Mouse (Mus musculus) mouse trophoblast stem cell (cell line): ENCODE measurements at regions not wholly inside any gene's neighbourhood (a gene's known extent, or its start where the extent isn't known, plus 50 kb on each side); places are given as distances from the start of the nearest gene placed in this dataset.

Experiments
- in situ Hi-C, 2 experiments: fragments of 300-500 bp; cut with MseI, MboI; formaldehyde crosslinking; loops; 2 replicates in 1 of 2; 3 replicates in 1 of 2; pipeline ENCODE4 v1.15.1; 2025

DNA sequence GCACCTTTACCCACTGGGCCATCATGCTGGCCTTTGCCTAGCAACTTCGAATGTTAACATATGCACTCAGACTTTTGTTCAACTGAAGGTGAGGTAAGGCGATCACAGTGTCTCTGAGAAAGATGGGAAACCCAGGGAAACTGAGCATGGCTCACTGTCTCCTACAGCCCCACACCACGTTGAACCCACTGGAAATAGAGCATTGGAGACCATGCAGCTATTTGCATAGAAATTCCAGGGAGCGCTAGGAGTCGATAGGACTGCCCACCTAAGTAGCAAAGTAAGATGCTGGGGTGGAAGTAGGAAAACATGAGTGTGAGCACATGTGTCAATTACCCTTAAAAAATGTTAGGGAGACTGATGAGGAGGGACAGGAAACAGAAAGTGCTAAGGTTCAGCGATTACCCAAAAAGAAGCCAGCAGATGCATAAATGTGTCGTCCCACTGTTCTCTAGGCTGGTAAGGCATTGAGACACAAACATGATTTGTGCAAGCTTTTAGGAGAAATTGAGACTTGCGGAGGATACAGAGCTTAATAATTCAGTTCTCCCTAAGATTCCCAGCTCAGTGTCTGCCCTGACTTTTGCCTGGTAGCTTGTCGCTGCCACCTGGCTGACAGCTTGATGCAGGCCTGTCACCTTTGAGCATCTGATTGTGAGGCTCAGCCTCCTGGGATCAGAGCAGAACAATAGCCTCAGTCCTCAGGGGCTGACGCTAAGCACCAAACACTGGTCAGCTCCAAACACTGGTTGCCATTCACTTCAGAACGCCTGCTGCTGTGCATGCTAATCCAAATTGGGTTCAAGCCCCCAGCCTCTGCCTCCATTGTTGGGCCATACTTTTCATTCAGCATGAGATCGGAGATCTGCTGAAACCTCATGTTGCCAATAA, 183.7 kb upstream of the Rgma start:
- in situ Hi-C loops = no loop called here

DNA sequence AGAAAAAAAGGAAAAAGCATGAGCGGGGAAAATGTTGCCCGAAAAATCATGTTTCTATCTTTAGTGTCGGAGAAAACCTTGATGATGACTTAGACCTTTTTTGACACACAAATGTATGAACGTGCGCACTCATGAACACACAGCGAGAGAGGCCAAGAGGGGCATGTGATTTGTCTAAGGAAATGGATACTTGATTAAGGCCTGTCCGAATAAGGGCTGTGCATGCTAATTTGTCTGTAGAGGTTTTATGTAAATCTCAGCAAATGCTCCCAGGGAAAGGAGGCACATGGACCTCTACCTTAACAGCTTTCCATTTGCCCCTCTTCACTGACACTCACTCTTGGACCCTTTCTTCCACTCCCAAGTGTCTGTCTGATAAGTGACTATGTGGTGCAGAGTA, 182.5 kb upstream of the Rgma start:
- in situ Hi-C loops = no loop called here

DNA sequence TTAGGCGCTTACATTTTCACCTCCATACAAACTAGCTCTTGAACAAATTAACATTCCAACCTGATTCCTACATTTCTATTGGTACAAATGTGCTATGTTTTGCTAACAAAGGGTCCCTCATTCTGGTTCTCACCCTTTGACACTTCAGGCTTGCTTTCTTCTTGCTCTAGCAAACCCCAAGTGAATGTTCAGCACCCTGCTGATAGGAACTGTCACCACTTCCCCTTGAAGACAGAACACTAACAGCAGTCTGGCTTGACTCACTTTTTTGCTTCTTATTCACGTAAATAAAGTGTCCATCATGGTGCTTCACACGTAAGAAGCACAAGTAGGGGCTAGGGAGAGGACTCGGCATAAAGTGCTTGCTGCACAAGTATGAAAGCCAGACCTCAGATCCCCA, 180.0 kb upstream of the Rgma start:
- in situ Hi-C loops = no loop called here

DNA sequence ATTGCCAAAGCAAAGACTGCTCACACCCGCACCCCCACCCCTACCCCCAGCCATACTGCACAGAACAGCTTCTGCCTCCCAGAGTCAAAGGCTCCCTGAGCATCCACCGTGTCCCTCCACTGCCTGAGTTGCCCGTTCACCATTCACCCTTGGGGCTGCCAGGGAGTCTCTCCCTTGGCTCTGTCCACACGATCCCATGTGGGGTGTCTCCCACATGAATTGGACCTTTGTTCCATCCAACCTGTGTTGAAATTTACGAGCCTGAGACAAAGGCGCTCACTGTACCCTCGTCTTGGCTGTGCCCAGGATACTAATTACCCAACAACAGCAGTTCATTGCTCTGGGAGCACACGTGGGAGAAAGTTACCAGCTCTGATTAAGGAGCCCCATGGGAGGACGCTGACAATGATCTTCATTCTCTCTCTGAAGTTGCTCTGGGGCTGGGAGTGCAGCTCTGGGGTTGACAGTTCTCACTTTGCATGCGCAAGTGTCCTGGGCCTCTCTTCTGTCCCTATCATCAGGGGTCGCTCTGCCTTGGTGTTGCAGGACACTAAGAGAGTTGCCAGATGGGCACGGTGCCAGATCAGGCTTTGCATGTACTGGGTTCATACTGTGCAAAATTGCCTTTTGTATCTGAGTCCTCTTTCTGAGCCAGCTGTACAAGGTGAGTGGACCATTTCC, 178.3 kb upstream of the Rgma start:
- in situ Hi-C loops = no loop called here

DNA sequence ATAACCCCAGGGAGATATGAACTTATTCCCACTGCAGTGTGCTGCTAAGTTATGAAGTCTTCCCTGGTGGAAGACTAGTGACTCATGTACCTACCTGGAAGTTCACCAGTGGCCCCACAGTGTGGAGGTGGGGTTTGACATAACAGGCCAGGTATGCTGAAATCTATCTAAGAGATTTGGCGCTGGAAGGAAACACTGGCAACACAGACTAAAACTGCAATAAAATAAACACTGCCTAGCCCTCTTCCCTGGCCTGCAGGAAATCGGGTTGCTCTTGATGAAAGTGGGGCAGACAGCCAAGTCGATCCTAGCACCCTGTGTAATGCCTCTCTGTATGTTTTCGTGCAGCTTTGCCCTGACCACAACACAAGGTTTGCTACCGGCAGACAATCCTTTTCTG, 177.2 kb upstream of the Rgma start:
- in situ Hi-C loops = no loop called here

DNA sequence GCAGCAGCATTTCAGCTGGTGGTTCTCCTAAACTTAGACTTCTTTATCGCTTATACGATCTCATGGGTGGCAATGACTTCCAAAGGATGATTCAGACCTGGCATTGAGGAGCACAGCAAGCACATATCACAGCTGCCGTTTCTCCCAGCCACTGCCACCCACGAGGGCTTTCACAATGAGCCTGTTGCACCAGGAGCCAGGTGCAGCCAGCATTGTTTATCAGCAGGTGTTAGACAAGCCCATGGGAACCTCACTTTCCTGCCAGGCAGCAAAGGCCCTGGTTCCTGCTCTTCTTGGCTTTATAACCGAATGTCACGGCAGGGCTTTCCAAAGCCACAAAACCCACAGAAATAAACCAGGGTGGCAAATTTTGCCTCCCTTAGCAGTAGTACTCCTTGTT, 175.3 kb upstream of the Rgma start:
- in situ Hi-C loops = no loop called here

DNA sequence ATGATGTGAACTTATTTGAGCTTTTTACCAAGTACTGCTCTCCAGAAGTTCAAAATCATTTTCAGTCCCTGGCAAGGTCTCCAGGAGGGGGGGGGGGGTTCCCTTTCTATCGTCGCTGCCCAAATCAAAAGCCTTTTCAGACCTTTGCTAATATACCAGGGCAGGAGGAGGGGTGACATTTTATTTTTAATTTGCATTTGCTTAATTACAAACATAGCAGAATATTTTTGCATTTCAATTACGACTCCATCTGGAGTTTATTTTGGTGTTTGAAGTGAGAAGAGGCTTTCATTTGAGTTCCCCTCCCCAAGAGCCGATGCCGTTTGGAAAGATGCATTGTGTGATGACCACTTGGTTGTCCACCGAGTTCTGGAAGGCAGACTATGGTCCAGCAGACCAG, 174.0 kb upstream of the Rgma start:
- in situ Hi-C loops = no loop called here

DNA sequence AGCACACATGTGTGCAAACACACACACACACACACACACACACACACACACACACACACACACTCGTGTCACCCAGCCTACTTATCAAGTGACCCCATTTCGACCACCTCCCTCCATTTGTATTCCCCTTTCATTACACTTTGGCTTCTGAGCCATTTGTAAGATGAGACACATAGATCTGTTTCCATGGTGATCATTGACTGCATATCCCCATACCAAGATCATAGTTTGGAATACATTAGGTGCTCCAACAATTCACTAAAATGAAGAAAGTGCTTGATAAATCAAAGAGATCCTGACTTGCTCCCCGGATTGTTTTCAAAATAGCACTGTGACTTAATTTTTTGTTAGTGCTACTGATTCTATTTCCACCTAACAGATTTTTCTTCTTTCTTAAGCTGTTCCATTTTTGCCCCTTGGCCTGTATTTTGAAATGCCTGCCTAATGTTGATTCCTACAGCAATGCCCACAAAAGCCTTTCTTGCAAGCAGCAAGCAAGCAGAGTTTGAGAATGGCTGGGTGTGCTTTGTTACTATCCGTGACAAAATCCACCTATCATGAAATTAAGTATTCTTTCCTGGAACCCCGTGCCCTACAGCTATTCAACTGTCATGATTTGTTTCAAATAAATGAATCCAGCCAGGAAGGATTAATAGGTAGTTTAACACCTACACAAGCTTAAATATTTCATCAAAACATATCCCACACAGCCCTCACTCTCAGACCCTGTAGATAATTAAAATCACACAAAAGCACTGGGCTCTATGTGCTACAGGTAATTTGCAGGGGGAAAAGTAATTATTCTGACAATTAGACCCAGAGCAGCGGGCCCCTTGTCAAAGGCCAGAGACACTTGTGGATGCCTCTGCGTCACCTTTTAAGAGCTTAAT, 168.1 kb upstream of the Rgma start:
- in situ Hi-C loops = no loop called here

DNA sequence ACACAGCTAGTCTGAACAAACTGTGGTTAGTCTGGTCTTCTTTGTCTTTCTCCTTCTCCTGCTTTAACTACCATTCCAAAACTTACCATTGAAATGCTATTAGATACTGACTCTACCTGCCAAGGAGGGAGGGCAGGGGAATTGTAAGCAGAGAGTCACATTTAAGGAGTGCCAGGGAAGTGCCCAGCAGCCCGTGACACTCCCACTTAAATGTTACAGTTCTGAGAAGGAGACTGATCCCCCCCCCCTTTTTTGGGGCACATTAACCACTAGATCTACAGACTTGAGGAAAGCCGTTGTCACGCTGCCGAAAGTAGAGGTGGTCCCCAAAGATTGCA, 166.9 kb upstream of the Rgma start:
- in situ Hi-C loops = no loop called here

DNA sequence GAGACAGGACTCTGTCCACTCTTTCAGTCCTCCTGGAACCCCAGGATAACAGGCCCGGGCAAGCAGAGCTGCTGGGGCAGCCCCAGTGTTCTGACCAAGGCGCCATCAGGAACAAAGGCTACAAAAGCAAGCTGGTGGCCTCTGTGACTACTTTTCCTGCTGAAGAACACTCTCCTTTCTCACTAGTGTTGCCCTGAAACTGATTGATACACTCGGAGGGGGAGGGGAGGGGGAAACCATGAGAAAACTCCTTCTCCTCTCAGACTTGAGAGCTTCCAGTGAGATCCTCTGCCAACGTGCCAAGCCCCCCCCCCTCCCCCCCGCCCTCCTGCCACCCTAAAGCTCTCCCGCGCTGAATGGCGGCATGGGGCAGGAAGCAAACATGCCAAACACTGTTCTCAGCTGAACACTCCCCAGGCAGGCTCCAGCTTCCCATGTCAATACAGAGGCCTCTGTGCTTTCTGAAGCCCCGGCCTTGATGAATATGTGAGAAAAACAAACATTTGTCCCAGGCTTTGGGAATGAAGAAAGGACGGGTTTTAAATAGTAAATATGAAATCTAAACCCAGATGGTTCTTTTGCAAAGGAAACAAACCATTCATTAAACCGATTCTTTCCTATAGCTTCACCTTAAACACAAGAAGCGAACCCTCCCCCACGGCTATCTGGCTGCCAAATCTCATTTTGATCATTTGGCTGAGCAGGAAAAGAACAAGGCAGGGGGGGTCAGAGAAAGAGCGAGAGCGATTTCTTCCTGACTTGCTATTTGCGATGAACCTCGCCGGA, 166.3 kb upstream of the Rgma start:
- in situ Hi-C loops = no loop called here

DNA sequence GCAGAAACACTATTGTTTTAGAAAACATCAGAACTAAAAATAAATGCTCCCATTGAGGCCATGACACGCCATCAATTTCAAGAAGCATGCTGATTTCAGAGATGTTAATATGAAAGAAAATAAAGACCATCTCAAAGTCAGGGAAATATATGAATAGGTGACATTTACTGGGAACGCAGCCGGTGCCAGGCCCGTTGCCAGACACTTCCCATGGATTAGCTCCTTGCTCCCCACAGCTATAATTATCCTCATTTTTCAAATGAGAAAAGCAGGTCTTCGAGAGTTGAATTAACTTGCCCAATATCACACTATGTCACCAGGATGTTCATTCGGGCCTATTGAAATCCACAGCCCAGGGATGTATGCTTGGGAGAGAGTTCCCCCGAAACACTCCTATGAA, 165.2 kb upstream of the Rgma start:
- in situ Hi-C loops = no loop called here

DNA sequence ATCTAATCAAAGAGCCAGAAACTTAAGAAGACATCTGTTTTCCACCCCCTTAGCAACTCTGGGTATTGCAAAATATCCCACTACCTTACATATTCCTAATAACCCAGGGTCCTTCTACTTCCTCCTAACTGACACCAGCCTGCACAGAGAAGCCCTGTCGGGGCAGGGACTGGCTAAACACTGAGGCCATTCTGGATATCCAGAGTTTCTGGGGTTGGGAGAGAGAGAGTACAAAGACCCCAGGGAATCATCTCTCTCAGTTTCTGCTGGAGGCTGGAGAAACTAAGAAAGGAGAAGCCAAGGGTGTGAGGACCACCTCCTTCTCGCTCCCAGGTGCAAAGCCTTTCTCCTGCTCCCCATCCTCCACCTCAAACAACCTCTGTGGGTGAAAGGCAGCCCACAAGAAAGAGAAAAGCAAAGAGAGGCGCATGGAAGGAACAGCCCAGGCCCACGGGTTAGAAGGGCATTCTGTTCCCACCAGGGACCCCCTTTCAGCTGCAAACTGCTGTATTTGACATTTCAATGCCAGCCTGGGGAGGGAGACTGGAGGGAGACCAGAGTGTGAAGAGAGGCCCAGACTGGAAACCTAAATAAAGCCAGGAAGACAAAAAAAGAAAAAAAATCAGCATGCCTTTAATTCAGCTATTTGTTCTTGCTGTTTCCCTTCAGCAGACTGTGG, 152.9 kb upstream of the Rgma start:
- in situ Hi-C loops = no loop called here

DNA sequence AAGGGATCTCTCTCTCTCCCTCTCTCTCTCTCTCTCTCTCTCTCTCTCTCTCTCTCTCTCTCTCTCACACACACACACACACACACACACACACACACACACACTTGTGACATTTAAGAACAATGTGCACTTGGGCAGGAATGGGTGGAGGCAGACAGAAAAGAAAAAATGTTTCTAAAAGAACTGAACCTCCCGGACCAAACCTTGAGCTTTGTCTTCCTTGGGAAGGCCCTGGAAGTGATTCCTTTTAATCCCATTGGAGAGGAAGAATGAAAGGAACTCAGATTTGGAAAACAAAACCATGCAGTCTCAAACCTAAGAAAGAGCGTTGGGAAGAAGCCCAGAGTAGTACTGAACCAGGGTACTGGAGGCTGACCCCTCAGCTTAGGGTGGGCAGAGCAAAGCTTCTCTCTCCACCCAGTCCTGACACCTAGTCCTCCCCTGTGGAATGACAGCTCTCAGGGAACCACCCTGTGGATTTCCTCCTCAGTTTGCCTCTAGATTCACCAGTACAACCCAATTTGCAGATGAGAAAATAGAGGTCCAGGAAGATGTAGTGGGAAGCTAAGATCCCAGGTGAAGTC, 152.3 kb upstream of the Rgma start:
- in situ Hi-C loops = no loop called here

DNA sequence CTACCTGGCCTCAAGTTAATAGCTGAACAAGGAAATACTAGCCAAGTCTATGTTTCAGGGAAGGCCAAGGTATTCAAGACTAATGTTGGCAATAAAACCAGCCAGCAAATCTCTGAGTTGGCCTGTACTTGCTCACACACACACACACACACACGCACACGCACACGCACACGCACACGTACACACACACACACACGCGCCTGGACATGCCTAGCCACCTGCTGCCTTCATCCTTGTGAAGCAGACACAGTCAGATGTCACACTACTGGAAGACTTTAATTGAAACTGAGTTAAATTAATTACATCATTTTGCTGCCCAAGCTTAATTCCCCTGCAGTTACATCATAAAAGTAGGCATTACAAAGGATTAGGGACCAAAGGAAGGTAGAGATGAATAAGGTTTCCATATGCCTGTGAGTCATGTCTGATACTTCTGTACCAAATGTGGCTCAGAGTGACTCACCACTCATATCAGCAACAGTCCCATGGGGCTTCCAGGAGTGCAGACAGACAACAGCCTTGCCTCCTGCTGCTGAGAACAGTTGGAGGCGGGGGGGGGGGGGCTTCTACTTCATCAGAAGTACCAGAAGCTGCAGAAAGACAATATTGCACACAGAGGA, 141.7 kb upstream of the Rgma start:
- in situ Hi-C loops = no loop called here

DNA sequence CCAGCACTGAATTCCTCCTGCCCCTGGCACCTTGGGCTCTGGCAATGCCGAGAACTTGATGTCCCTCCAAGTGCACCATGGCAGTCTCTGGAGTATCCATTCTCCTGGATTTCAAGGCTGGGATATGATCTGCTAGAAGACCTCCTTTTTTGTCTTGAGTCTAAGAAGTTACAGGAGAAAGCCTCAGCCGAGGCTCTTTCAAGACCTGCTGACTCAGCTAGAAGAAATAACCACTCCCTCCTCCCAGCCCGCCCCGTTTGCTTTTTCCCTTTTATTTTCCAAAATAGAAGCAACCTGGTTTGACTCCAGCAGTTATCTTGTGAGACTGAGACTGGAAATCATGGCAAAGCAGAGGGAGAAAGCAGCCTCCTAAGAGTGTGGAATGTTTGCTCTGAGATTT, 136.8 kb upstream of the Rgma start:
- in situ Hi-C loops = no loop called here

DNA sequence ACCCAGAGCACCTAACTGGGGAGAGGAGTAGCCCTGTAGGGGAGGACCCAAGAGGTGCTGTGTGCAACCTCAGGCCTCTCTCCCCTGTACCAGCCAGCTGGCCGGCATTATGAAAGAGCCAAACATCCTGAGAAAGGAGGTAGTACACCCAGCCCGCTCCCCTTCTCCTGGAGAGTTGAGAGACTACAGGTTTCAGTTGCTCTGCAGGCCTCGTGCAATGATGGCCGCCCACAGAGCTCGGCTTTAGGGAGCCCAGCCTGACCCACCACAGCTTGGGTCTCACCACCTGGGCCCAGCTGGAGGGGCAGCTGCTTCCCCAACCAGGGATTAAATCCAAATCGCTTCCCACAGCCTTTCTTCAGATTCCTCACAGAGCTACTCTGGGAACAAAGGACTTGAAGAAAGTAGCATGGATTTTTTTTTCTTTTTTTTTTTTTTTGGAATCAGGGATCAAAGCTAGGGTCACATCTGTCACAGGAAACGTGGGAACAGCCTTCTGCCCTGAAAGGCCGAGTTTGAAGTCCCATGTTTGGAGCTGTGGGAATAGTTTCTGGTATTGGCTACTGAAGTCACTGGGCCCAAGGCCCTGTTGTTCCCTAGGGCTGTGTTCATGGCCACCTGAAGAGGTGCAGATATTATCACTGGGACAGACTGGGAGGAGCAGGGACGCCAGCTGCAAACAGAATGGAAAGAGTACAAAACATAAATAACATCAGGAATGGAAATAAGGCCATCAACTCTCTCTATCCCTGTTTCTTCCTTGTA, 131.5 kb upstream of the Rgma start:
- in situ Hi-C loops = no loop called here

DNA sequence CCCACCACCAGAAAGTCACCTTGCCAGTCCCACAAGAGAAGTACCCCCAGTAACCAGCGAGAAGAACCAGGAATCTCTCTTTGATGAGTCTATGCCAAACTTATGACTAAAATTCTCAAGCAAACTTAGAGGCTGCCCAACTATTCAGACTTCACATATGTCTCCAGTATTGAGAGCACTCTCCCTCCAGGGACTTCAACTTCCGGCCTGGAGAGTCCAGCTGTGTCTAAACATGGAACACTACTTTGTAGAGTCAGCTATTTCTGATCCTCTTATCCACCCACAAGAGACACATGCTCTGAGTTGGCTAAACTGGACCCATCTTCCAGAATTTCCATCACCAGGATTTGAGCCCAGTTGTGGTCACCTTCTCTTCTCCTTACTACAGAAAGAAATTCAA, 129.9 kb upstream of the Rgma start:
- in situ Hi-C loops = no loop called here

DNA sequence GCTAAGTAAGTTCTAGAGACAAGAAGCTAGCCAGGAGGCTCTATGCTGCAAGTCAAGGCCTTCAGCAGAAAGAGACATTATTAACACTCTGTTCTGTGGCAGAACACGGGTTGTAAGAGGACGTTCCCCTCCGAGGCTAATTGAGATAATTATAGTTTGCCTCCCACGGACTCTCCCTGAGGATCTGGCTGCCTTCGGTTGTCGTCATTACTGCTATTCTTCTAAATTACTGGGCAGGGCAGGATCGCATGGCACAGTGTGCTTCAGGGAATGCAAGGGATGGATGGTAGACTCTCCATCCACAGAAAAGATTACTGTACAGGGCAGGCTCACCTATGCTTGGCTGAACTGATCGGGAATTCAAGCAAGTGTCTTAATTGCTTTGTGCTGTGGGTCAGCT, 124.7 kb upstream of the Rgma start:
- in situ Hi-C loops = no loop called here

DNA sequence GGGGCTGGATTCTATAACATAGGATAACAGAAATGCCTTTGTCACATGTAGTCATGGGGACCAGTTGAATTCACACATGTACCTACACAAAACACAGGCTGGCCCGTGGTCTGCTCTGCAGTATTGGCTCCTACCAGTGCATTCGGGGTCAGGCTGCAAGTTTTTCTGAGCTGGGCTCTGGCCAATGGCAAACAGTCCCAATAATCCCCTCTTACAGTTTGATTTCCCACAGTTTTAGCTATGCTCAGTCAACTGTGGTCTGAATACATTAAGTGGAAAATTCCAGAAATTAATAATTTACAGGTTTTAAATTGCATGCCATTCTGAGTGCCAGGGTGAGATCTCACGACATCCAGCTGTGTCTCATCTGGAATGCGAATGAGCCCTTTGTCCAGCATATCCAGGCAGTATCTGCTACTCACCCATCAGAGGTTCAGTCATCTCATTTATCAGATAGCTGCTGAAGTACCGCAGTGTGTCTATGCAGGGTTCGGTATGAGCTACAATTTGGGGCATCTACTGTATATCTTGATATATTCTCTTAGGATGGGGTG, 124.0 kb upstream of the Rgma start:
- in situ Hi-C loops = no loop called here
